Mouse (Mus musculus) C2C12 (cell line): ENCODE data around the gene Cdyl.

ENCODE experiments used
- CTCF ChIP-seq: IDR thresholded peaks from one replicate; pipeline ENCODE4 v1.5.1; 2011; ENCODE audit not compliant: control insufficient read depth, insufficient read depth, insufficient read length
- MAX ChIP-seq: IDR thresholded peaks from one replicate; pipeline ENCODE4 v1.6.1; 2011; ENCODE audit warnings: mild to moderate bottlenecking, control low read depth
- USF1 ChIP-seq: IDR thresholded peaks from one replicate; pipeline ENCODE4 v1.6.1; 2011; ENCODE audit warnings: low read depth, mild to moderate bottlenecking, control low read depth, moderate library complexity

DNA sequence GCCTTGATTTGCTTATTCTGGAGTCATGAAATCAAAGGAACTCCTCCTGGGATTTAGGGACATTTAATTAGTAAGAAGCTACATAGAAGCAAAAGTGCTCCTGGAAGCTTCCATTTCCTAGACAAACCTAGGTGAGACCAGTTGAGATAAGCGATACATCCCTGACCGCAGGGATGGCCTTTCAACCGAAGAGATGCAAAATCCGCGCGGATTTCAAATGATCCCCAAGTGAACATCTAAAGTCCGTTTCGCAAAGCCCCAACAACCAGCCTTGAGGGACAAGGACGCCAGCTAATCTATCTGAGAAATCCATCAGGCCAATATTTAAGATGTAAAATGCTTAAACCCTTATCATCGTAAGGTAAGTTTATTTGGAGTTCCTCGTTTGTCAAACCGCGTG lies 245.7 kb downstream of the Cdyl start:
- TF ChIP-seq CTCF (no peak), MAX (no peak), USF1 (no peak)
